Comparison of ENCODE assay signal across 8 mouse cellular contexts in genomic region chr16:94369596-94370172, GRCm38 (mm10). TPM values are rescaled to one million over a fixed set of nuclear protein-coding genes. Genes with fewer than 3 reads are reported as not detected.
DNase-seq lines count a peak whose midpoint lies in the region; ATAC-seq and TF ChIP-seq lines count a peak whose summit lies in the region.

No protein-coding gene starts in this region.

- TF ChIP-seq EP300 in liver, embryonic 14.5 days (IDR thresholded peaks at IDR 0.05; ENCODE audit: low read depth), result no peak

- no peak for TF ChIP-seq CTCF in forebrain, postnatal 0 days (IDR thresholded peaks at IDR 0.05; ENCODE audit: low read depth)
- TF ChIP-seq CTCF in liver, embryonic 14.5 days (IDR thresholded peaks at IDR 0.05; ENCODE audit: low read depth), result no peak

- H3K27me3 ChIP-seq in kidney, embryonic 15.5 days, result no peaks in the 10 kb centered on the region
- H3K27me3 ChIP-seq in forebrain, postnatal 0 days (ENCODE audit: insufficient read depth, low read length), result no peaks in the 10 kb centered on the region
- no peaks in the 10 kb centered on the region for H3K27me3 ChIP-seq in liver, embryonic 14.5 days (ENCODE audit: control insufficient read depth, insufficient read depth, low read length)

- no peaks in the 10 kb centered on the region for H3K9me3 ChIP-seq in kidney, embryonic 15.5 days (replicated peaks)
- H3K9me3 ChIP-seq in forebrain, postnatal 0 days (ENCODE audit: low read length), result no peaks in the 10 kb centered on the region
- no peaks in the 10 kb centered on the region for H3K9me3 ChIP-seq in liver, embryonic 14.5 days (ENCODE audit: control insufficient read depth, low read length)

- peak overlapping the region; percentile 66 for H3K4me2 ChIP-seq in kidney, embryonic 15.5 days
- peak overlapping the region; percentile 72 for H3K4me2 ChIP-seq in forebrain, postnatal 0 days (ENCODE audit: low read depth)
- peak overlapping the region; percentile 82 for H3K4me2 ChIP-seq in liver, embryonic 14.5 days (ENCODE audit: low read depth)

- peak; percentile 3; the same call in 1 of the 2 replicates for ATAC-seq in kidney, embryonic 15.5 days (replicated peaks; ENCODE audit: low FRiP score)
- no peak for ATAC-seq in forebrain, postnatal 0 days
- no peak for ATAC-seq in liver, embryonic 14.5 days (ENCODE audit: insufficient read depth)

- no peak for DNase-seq in kidney, postnatal 14 days
- peak; percentile 12 for DNase-seq in ZHBTc4 (ENCODE audit: low read depth, low spot score)
- no peak for DNase-seq in forebrain, postnatal 0 days
- DNase-seq in liver, embryonic 14.5 days (ENCODE audit: low read depth in 3 of 3, low spot score in 3 of 3), result no peak
- DNase-seq in urinary bladder, adult 18-20 months (ENCODE audit: low spot score in 2 of 2), result no peak
- no peak for DNase-seq in layer of hippocampus, postnatal 14 days (ENCODE audit: low spot score in 2 of 2)
- no peak for DNase-seq in ovary, postnatal 10 days (ENCODE audit: low spot score)

- peak overlapping the region; percentile 91 for H3K9ac ChIP-seq in kidney, embryonic 15.5 days
- H3K9ac ChIP-seq in forebrain, postnatal 0 days, result peak overlapping the region; percentile 100
- H3K9ac ChIP-seq in liver, embryonic 14.5 days (replicated peaks), result peak overlapping the region; percentile 60

- H3K27ac ChIP-seq in kidney, embryonic 15.5 days, result peak overlapping the region; percentile 98
- peak overlapping the region; percentile 100 for H3K27ac ChIP-seq in forebrain, postnatal 0 days (ENCODE audit: low read depth, low read length)
- peak overlapping the region; percentile 39 for H3K27ac ChIP-seq in liver, embryonic 14.5 days

- H3K36me3 ChIP-seq in kidney, embryonic 15.5 days, result peaks cover 8% of the 10 kb centered on the region; the same call in 1 of the 2 replicates
- peaks cover 2% of the 10 kb centered on the region; the same call in 1 of the 2 replicates for H3K36me3 ChIP-seq in forebrain, postnatal 0 days (ENCODE audit: insufficient read depth)
- H3K36me3 ChIP-seq in liver, embryonic 14.5 days (replicated peaks; ENCODE audit: control insufficient read depth, insufficient read depth, low read depth), result no peaks in the 10 kb centered on the region

- whole genome bisulfite sequencing in kidney, embryonic 15.5 days, result 2% methylated on average over 6 of the region's 6 CpGs
- 4% methylated on average over 6 of the region's 6 CpGs for WGBS in forebrain, postnatal 0 days
- 12% methylated on average over 6 of the region's 6 CpGs for WGBS in liver, embryonic 14.5 days (ENCODE audit: insufficient replicate concordance)

- peaks cover 28% of the 10 kb centered on the region for H3K4me1 ChIP-seq in kidney, embryonic 15.5 days
- peaks cover 17% of the 10 kb centered on the region; the same call in 1 of the 2 replicates for H3K4me1 ChIP-seq in forebrain, postnatal 0 days (ENCODE audit: insufficient read depth)
- peaks cover 6 to 7% of the 10 kb centered on the region in 2 experiments; a peak in 2 of 4 replicates for H3K4me1 ChIP-seq in liver, embryonic 14.5 days (replicated peaks; ENCODE audit: control insufficient read depth in 2 of 2, insufficient read depth in 2 of 2, low read length in 1 of 2)

- peak overlapping the region; percentile 97 for H3K4me3 ChIP-seq in kidney, embryonic 15.5 days (replicated peaks)
- H3K4me3 ChIP-seq in forebrain, postnatal 0 days (ENCODE audit: low read depth, low read length), result peak overlapping the region; percentile 99
- H3K4me3 ChIP-seq in liver, embryonic 14.5 days (ENCODE audit: insufficient read depth in 1 of 2, low read depth in 2 of 2, low read length in 2 of 2), result peak overlapping the region; percentile 85 to 89

RNA-seq across cellular contexts. Expression of gene Ttc3, which starts 0.7 kb away (rescaled TPM):
- 228 and 230 TPM in 2 replicates for polyA plus RNA-seq in kidney, embryonic 15.5 days (2015; fragmentation: Nextera tagmentation; extraction: Ambion mirVana)
- total RNA-seq in forebrain, postnatal 0 days (2014; rRNA removed), result 1,061 and 1,263 TPM in 2 replicates
- polyA plus RNA-seq in forebrain, postnatal 0 days (2015; fragmentation: Nextera tagmentation; extraction: Ambion mirVana), result 799 and 1,014 TPM in 2 replicates
- polyA plus RNA-seq in liver, embryonic 14.5 days (2012; rRNA removed), result 6.3 and 9.2 TPM in 2 replicates
- polyA plus RNA-seq in liver, embryonic 14.5 days (2014; fragmentation: Nextera tagmentation; extraction: Ambion mirVana), result 20.3 and 22.1 TPM in 2 replicates
- 100 to 1,000 TPM; 704 to 759 TPM for total RNA-seq in layer of hippocampus, postnatal 14 days (2021)

RNA-seq across cellular contexts. Expression of gene Pigp, which starts 2.0 kb away (rescaled TPM):
- polyA plus RNA-seq in kidney, embryonic 15.5 days (2015; fragmentation: Nextera tagmentation; extraction: Ambion mirVana), result 113 and 129 TPM in 2 replicates
- total RNA-seq in forebrain, postnatal 0 days (2014; rRNA removed), result 87.1 and 88.3 TPM in 2 replicates
- polyA plus RNA-seq in forebrain, postnatal 0 days (2015; fragmentation: Nextera tagmentation; extraction: Ambion mirVana), result 133 and 151 TPM in 2 replicates
- 18.9 and 21.5 TPM in 2 replicates for polyA plus RNA-seq in liver, embryonic 14.5 days (2012; rRNA removed)
- 49.9 and 55.1 TPM in 2 replicates for polyA plus RNA-seq in liver, embryonic 14.5 days (2014; fragmentation: Nextera tagmentation; extraction: Ambion mirVana)
- total RNA-seq in layer of hippocampus, postnatal 14 days (2021), result 10 to 100 TPM; 48.1 to 50.9 TPM

RNA-seq across cellular contexts. Expression of gene Ripply3, which starts 41.5 kb away (rescaled TPM):
- 14.6 and 15.1 TPM in 2 replicates for polyA plus RNA-seq in kidney, embryonic 15.5 days (2015; fragmentation: Nextera tagmentation; extraction: Ambion mirVana)
- total RNA-seq in forebrain, postnatal 0 days (2014; rRNA removed), result 0.14 and 0.69 TPM in 2 replicates
- polyA plus RNA-seq in forebrain, postnatal 0 days (2015; fragmentation: Nextera tagmentation; extraction: Ambion mirVana), result 0.54 and 0.74 TPM in 2 replicates
- 0.84 and 0.94 TPM in 2 replicates for polyA plus RNA-seq in liver, embryonic 14.5 days (2012; rRNA removed)
- 1.5 and 1.6 TPM in 2 replicates for polyA plus RNA-seq in liver, embryonic 14.5 days (2014; fragmentation: Nextera tagmentation; extraction: Ambion mirVana)
- total RNA-seq in layer of hippocampus, postnatal 14 days (2021), result not detected

RNA-seq across cellular contexts. Expression of gene Hlcs, which starts 56.3 kb away (rescaled TPM):
- polyA plus RNA-seq in kidney, embryonic 15.5 days (2015; fragmentation: Nextera tagmentation; extraction: Ambion mirVana), result 10.6 and 10.9 TPM in 2 replicates
- 5.5 and 6.8 TPM in 2 replicates for total RNA-seq in forebrain, postnatal 0 days (2014; rRNA removed)
- polyA plus RNA-seq in forebrain, postnatal 0 days (2015; fragmentation: Nextera tagmentation; extraction: Ambion mirVana), result 2.7 and 5.8 TPM in 2 replicates
- 1.3 and 1.7 TPM in 2 replicates for polyA plus RNA-seq in liver, embryonic 14.5 days (2012; rRNA removed)
- 1.3 TPM in 2 replicates for polyA plus RNA-seq in liver, embryonic 14.5 days (2014; fragmentation: Nextera tagmentation; extraction: Ambion mirVana)
- total RNA-seq in layer of hippocampus, postnatal 14 days (2021), result 10 to 100 TPM; 12.8 to 13.7 TPM

Comparison
In these comparisons a context has a peak if more than half of its experiments do, and no peak if none do; other contexts are left out.
1. H3K27ac ChIP-seq: peak in every context shown above with its lines; median percentile 100 in forebrain, postnatal 0 days; 98 in kidney, embryonic 15.5 days; 39 in liver, embryonic 14.5 days.